Mouse (Mus musculus) cerebellum, adult 2 months (tissue): ENCODE measurements around the gene Wasf2.

Experiments used
- CTCF ChIP-seq: fragments of 200-500 bp; IDR thresholded peaks from 2 replicates; pipeline ENCODE4 v1.5.1; 2011; ENCODE audit warnings: low read depth, mild to moderate bottlenecking, control low read depth, low read length, moderate library complexity, borderline replicate concordance; ENCODE audit not compliant: insufficient read depth
- POLR2A ChIP-seq: fragments of 200-500 bp; IDR thresholded peaks from 2 replicates; pipeline ENCODE4 v1.6.1; 2011; ENCODE audit warnings: low read length, control low read depth, borderline replicate concordance; ENCODE audit not compliant: insufficient read depth

- no peak for TF ChIP-seq POLR2A
- no peak for TF ChIP-seq CTCF
Measured at GRCm38 (mm10) chr4:133223875-133224274, 93.6 kb downstream of the Wasf2 start.
